Mouse (Mus musculus): ENCODE measurements around the gene Sirt7. TPM values are rescaled to one million over a fixed set of nuclear protein-coding genes. Genes with fewer than 3 reads are reported as not detected.

Sirt7 gene
- polyA plus RNA-seq, 1 experiment from 2014 or later, result 43.3 TPM

DNA sequence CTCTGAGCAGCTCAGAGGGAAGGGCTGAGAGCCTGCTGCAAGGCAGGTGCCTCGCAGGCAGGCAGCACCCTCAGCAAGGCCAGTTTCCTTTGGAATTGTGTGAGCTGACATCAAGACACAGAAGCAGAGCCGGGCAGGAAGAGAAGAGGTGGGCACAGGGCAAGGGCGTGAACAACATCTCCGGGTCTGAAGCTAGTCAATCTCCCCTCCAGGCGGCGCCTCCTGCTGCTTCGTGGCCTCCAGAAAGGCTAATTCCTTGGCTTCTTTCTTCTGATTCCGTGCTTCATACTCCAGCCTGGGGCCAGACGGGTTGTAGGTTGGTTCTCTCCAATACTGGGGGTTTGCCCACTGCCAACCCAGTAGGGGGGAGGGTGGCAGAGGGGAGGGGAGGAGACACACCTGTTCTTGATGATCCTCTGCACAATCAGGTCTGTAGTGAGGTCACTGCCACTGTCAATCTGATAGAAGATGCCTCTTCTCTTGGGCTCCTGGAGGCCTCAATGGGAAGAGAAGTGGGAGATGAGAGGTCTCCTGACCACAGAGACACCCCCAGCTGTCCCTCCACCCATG lies 14.5 kb downstream of the Sirt7 start:
- peaks cover 75% of the 10 kb centered on the region for H3K36me3 ChIP-seq (replicated peaks)
- ATAC-seq (ENCODE audit: low FRiP score), result no peak

DNA sequence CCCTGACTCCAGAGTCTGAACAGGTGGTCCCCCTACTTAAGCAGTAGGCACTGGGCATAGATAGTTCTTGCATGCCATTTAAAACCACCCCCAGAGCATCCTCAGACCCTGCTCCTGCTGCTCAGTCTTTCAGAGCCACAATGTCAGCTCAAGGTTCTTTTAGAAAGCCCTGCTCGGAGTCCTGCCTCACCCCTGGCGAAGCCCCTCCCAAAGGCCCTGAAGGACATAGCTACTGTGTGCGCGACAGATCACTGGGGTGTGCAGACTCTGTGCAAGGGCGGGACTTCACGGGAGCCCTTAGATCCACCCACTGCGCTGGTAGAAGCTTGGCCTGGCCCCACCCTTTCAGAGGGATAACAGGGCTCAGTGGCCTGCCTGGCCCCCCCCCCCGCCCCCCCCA lies 15.8 kb downstream of the Sirt7 start:
- H3K9me3 ChIP-seq, result no peaks in the 10 kb centered on the region
- no peak overlapping the region for H3K4me3 ChIP-seq (replicated peaks)
- peaks cover 23% of the 10 kb centered on the region for H3K27me3 ChIP-seq
- ATAC-seq (ENCODE audit: low FRiP score), result no peak
- WGBS, result 41% methylated on average over 8 of the region's 8 CpGs
- no peak overlapping the region for H3K4me2 ChIP-seq
- H3K9ac ChIP-seq, result no peak overlapping the region
- no peak overlapping the region for H3K27ac ChIP-seq
- H3K36me3 ChIP-seq (replicated peaks), result peaks cover 78% of the 10 kb centered on the region
- H3K4me1 ChIP-seq, result peaks cover 9% of the 10 kb centered on the region

More for the DNA sequence above, 14.5 kb downstream of the Sirt7 start:
- peaks cover 9% of the 10 kb centered on the region for H3K4me1 ChIP-seq
- H3K27ac ChIP-seq, result no peak overlapping the region
- no peak overlapping the region for H3K4me3 ChIP-seq (replicated peaks)
- H3K4me2 ChIP-seq, result no peak overlapping the region
- H3K9ac ChIP-seq, result no peak overlapping the region
- H3K27me3 ChIP-seq, result peaks cover 23% of the 10 kb centered on the region
- H3K9me3 ChIP-seq, result no peaks in the 10 kb centered on the region
- 81% methylated on average over 9 of the region's 9 CpGs for WGBS

DNA sequence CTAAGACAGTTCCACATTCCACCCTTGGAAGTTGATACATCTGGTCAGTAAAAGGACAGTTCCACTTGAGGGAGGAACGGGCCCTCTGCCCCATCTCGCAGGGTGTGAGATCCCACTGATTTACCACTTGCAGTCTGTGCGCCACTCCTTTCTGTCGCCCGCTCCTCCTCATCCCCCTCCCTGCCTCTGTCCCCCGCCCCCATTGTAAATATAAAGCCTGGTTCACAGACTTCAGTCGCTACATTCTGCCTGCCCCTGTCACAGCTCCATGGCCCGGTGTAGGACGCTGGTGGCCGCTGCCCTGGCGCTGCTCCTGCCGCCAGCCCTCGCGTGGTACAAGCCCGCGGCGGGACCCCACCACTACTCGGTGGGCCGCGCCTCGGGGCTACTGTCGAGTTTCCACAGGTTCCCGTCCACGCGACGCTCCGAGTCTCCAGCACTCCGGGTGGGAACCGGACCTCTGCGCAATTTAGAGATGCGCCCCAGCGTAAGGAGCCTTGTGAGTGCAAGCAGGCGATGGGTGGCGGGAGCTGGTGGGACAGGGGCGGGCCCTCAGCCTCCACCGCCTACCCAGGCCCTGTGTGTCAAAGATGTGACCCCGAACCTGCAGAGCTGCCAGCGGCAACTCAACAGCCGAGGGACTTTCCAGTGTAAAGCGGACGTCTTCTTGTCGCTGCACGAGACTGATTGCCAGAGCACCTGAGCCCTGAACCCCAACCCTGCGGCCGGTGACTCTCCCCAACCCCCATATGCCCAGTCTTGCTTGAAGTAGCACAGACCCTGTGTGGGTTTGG lies 16.6 kb downstream of the Sirt7 start, which contains the start of gene Npb:
Npb (plus strand) TSS at position 237 of the 794 bp plus-strand sequence.
- Histone ChIP-seq H3K4me1 (peaks cover 9% of the 10 kb centered on the region), H3K4me2 (peak within 1 kb of the TSS; percentile 42), H3K36me3 (replicated peaks) (peaks cover 78% of the 10 kb centered on the region), H3K9me3 (no peaks in the 10 kb centered on the region), H3K27ac (no peak within 1 kb of the TSS), H3K27me3 (peaks cover 23% of the 10 kb centered on the region), H3K9ac (peak within 1 kb of the TSS; percentile 50), H3K4me3 (replicated peaks) (peak within 1 kb of the TSS; percentile 21)
- 6% methylated on average over 45 of the region's 45 CpGs for WGBS
- peak; percentile 21; the same call in 1 of the 2 replicates for ATAC-seq (ENCODE audit: low FRiP score)

DNA sequence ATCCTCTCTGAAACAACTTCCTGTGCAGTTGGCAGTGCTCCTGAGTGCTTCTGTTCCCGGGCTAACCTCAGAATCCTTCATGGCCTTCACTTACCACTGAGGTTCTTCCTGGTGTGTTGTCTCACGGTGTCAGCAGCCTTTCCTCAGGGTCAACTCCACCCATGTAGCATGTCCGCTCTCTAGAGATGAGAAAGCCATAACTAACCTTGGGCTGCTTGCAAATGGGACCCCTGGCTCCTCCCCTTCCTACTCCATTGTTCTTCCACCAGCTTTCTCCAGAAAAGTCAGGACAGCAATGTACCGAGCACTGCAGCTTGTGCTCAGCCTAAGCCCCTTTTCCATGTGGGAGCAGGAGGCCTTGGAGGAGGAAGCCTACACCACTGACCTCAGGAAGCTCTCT lies 18.3 kb downstream of the Sirt7 start:
- 81% methylated on average over 4 of the region's 4 CpGs for WGBS
- Histone ChIP-seq H3K27ac (no peak overlapping the region), H3K4me3 (replicated peaks) (no peak overlapping the region), H3K36me3 (replicated peaks) (peaks cover 78% of the 10 kb centered on the region), H3K4me1 (peaks cover 9% of the 10 kb centered on the region), H3K9ac (no peak overlapping the region), H3K9me3 (no peaks in the 10 kb centered on the region), H3K4me2 (no peak overlapping the region), H3K27me3 (peaks cover 23% of the 10 kb centered on the region)
- no peak for ATAC-seq (ENCODE audit: low FRiP score)

DNA sequence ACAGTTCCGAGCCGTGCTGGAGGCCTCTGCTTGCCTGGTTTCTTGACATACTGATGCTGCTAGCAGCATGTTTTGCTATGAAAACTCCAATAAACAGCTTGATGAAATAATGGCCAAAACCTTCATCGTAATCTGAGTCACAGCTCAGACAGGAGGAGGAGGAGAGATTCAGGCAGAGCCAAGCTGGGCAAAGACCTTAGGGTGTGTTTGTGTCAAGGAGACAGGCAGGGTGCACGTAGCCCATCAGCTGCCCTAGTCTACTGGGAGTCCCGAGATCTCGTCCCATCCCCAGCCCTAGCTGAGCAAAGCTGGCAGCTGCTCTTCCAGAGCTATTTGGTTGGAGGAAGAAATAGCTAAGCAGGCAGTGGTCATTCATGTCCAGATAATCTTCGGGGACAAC lies 19.4 kb downstream of the Sirt7 start:
- Histone ChIP-seq H3K27ac (no peak overlapping the region), H3K4me2 (no peak overlapping the region), H3K9me3 (no peaks in the 10 kb centered on the region), H3K9ac (no peak overlapping the region), H3K4me1 (peaks cover 9% of the 10 kb centered on the region), H3K27me3 (peaks cover 23% of the 10 kb centered on the region), H3K4me3 (replicated peaks) (no peak overlapping the region), H3K36me3 (replicated peaks) (peaks cover 72% of the 10 kb centered on the region)
- WGBS, result 86% methylated on average over 7 of the region's 7 CpGs
- no peak for ATAC-seq (ENCODE audit: low FRiP score)

DNA sequence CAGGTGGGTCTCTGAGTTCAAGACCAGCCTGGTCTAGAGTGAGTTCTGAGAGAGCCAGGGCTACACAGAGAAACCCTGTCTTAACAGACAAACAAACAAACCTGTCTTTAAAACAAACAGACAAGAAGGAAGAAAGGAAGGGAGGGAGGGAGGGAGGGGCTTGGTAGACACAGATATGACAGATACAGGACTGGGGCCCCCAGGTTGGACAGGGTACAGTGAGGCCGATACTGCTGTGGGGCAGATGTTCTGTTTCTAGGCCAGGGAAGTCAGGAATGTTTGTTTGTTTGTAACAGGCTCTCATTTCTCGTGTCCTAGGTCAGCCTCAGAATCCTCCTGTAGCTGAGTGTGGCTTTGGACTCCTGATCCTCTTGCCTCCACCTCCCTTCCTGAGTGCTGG lies 21.5 kb downstream of the Sirt7 start:
- Histone ChIP-seq H3K4me3 (replicated peaks) (no peak overlapping the region), H3K9ac (no peak overlapping the region), H3K36me3 (replicated peaks) (peaks cover 67% of the 10 kb centered on the region), H3K9me3 (no peaks in the 10 kb centered on the region), H3K4me1 (peaks cover 15% of the 10 kb centered on the region), H3K4me2 (no peak overlapping the region), H3K27ac (no peak overlapping the region), H3K27me3 (peaks cover 10% of the 10 kb centered on the region)
- no peak for ATAC-seq (ENCODE audit: low FRiP score)
- 85% methylated on average over 2 of the region's 2 CpGs for WGBS

DNA sequence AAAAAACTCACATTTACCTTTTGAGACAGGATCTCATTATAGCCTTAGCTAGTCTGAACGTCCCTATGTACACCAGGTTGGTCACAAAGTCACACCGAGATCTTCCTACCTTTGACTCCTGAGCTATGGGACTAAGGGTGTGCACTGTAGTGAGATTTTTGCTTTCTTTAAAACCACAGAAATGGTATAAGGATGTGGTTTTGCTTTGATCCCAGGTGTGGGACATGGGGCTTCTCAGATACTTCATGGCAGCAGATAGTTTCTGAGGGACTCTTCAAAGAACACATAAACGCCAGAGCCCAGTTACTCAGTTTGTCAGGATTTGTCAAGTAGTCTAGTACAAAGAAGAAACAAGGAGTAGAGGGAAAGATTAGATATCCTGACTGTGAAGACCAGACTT lies 24.3 kb downstream of the Sirt7 start:
- Histone ChIP-seq H3K4me1 (peaks cover 27% of the 10 kb centered on the region), H3K4me2 (no peak overlapping the region), H3K4me3 (replicated peaks) (no peak overlapping the region), H3K9me3 (no peaks in the 10 kb centered on the region), H3K9ac (no peak overlapping the region), H3K27me3 (no peaks in the 10 kb centered on the region), H3K36me3 (replicated peaks) (peaks cover 65% of the 10 kb centered on the region), H3K27ac (no peak overlapping the region)
- WGBS, result 94% methylated on average over 3 of the region's 3 CpGs
- ATAC-seq (ENCODE audit: low FRiP score), result no peak

DNA sequence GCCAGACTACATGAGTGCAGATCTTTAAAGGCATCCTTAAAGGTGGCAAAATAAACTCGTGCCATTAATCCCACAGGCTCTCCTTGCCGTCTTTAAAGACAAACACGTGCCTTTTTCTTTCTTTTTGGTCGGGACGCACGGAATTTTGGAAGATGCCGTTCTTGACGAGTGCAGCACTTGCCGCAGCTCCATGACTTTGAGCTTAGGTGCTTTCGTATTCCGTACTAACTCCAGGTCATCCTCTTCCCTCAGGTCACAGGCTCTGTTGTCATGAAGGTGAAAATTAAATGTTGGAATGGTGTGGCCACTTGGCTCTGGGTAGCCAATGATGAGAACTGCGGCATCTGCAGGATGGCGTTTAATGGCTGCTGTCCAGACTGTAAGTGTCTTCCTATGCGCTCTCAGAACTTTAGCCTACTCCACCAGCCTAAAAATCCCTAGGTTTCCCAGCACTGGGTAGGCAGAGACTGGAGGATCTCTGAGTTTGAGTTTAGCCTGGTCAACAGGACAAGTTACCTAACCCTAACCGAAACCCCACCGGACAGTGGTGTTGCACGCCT lies 26.0 kb downstream of the Sirt7 start:
- Histone ChIP-seq H3K4me1 (peaks cover 32% of the 10 kb centered on the region), H3K4me3 (replicated peaks) (peak overlapping the region; percentile 100), H3K27ac (peak overlapping the region; percentile 90), H3K9me3 (no peaks in the 10 kb centered on the region), H3K9ac (peak overlapping the region; percentile 100), H3K27me3 (no peaks in the 10 kb centered on the region), H3K36me3 (replicated peaks) (peaks cover 63% of the 10 kb centered on the region), H3K4me2 (peak overlapping the region; percentile 97)
- 51% methylated on average over 17 of the region's 17 CpGs for WGBS
- no peak for ATAC-seq (ENCODE audit: low FRiP score)

DNA sequence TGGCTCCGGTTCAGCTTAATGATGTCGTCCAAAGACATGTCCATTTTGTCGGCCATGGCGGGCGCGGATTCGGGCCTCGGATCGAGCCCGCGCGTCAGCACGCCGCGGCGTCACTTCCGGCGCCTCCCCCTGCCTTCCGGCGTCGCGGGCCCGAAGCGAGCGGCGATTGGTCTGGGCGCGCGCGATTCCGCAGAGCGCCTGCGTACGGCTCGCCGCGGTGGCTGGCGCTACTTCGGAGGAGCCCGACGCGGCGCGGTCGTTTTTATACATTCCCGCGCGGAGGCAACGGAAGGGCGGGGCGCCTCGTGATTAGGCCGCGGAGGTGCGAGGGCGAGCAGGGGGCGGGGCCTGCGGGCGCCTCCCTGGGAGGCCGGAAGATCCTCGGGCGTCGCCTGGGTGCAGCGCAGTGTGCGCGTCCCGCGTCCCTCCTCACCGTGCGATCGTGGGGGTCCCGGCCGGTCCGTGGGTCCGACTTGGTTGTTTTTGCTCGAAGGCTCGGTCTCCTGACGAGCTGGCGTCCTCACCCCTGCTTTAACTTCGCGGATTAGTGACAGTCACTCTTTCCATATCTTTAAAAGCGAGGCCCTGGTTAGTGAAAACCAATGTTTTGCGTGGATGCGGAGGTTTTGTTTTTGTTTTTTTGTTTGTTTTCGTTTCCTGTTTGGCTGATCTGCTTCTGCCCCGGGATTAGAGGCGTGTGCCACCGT lies 26.6 kb downstream of the Sirt7 start, which contains the start of the genes Alyref and Anapc11:
Alyref (minus strand) TSS at position 83 of the 707 bp plus-strand sequence.
Anapc11 (plus strand) TSS at position 139 of the 707 bp plus-strand sequence.
- Histone ChIP-seq H3K9ac (peak within 1 kb of the TSS; percentile 100), H3K4me2 (peak within 1 kb of the TSS; percentile 97), H3K4me1 (peaks cover 32% of the 10 kb centered on the region), H3K4me3 (replicated peaks) (peak within 1 kb of the TSS; percentile 100), H3K36me3 (replicated peaks) (peaks cover 63% of the 10 kb centered on the region), H3K27me3 (no peaks in the 10 kb centered on the region), H3K27ac (peak within 1 kb of the TSS; percentile 90), H3K9me3 (no peaks in the 10 kb centered on the region)
- ATAC-seq (ENCODE audit: low FRiP score), result peak; percentile 98
- under 1% methylated on average over 86 of the region's 88 CpGs for WGBS

DNA sequence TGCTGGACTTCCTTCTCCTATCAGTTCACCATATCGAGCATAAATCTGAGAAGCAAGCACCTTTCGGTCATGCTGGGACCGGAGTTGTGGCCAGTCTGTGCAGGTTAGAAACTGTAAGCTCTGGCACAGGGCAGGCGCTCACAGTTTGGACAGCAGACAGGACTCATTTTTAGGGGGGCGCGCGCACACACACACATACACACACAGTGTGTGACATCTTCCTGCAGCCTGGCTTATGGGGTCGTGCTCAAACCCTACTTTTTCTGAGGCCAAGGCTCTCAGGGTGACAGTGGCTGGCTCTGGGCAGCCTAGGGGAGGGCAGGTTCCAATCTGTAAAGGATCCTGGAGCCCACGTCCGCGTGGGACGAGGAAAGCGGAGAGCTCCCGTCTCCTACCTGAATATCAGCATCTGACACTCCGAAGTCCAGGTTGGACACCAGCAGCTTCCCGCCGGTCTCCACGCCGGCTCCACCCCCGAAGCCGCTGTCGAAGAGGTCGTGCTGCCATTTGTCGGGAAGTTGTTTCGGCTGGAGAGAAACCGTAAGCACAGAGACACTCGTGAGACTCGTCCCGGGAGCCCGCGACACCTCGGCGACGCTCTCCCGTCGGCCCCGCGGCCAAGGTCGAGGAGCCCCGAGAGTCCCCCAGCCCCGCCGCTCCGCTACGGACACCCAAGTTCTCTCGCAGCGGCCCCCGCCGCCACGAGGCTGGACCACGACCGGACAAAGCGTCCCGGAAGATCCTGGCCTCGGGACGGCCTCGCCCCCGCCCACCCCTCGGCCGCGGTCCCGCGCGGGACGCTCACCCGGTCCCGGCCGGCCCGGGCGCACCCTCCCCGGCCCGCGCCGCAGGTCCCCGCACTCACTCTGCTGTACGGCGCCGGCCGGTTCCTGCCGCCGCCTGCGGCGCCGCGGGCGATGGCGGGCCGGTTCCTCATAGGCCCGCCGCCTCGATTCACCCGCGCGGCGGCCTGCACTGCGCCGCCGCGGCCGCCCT lies 27.5 kb downstream of the Sirt7 start:
- peaks cover 32% of the 10 kb centered on the region for H3K4me1 ChIP-seq
- WGBS, result 5% methylated on average over 92 of the region's 99 CpGs
- peak overlapping the region; percentile 100 for H3K4me3 ChIP-seq (replicated peaks)
- no peak for ATAC-seq (ENCODE audit: low FRiP score)
- peak overlapping the region; percentile 100 for H3K9ac ChIP-seq
- peak overlapping the region; percentile 97 for H3K4me2 ChIP-seq
- no peaks in the 10 kb centered on the region for H3K27me3 ChIP-seq
- peaks cover 63% of the 10 kb centered on the region for H3K36me3 ChIP-seq (replicated peaks)
- no peaks in the 10 kb centered on the region for H3K9me3 ChIP-seq
- peak overlapping the region; percentile 90 for H3K27ac ChIP-seq

DNA sequence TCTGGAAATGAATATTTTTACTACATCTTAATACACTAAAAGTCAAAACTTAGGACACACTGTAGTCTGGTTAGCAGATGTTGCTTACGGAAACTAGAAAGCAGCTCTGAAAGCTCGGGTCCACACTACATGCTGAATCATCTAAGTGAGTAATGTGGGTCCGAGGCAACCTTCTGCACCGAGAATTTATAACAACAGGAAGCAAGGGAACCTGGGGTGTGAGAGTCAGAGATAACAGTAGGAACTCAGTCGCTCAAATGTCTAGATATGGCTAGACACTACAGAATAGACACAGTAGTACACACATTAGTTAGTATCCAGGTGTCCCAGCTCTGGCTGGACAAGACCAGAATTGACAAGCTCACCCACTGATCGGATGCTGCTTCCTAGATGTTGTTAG lies 36.5 kb downstream of the Sirt7 start:
- no peak for ATAC-seq (ENCODE audit: low FRiP score)
- H3K9ac ChIP-seq, result no peak overlapping the region
- no peak overlapping the region for H3K4me3 ChIP-seq (replicated peaks)
- no peak overlapping the region for H3K27ac ChIP-seq
- no peaks in the 10 kb centered on the region for H3K27me3 ChIP-seq
- WGBS, result 96% methylated on average over 6 of the region's 6 CpGs
- H3K4me1 ChIP-seq, result no peaks in the 10 kb centered on the region
- H3K36me3 ChIP-seq (replicated peaks), result peaks cover 97% of the 10 kb centered on the region
- no peak overlapping the region for H3K4me2 ChIP-seq
- H3K9me3 ChIP-seq, result 0 out of 2 replicates have a peak, but pooled peaks cover 4% of the 10 kb centered on the region
